Mouse (Mus musculus) cortical plate, adult 2 months (tissue): ENCODE measurements at regions not wholly inside any gene's neighbourhood (a gene's known extent, or its start where the extent isn't known, plus 50 kb on each side); places are given as distances from the start of the nearest gene placed in this dataset.
"Not testable (repeated sequence)": the region's sequence is repeated elsewhere in the genome, so short reads cannot be mapped to it uniquely, and the experiment has no call there.

Experiments used
- H3K27ac ChIP-seq: fragments of 200-500 bp; 2 replicates; pipeline ENCODE4 v1.5.1; 2012; ENCODE audit warnings: low read length, control low read depth, inconsistent platforms; ENCODE audit not compliant: insufficient read depth
- H3K4me1 ChIP-seq: fragments of 200-500 bp; 2 replicates; pipeline ENCODE4 v1.6.1; 2011; ENCODE audit warnings: low read length; ENCODE audit not compliant: control insufficient read depth, insufficient read depth
- H3K4me3 ChIP-seq: fragments of 200-500 bp; 2 replicates; pipeline ENCODE4 v1.5.1; 2011; ENCODE audit warnings: mild to moderate bottlenecking, low read length, control low read depth; ENCODE audit not compliant: insufficient read depth
- CTCF ChIP-seq: fragments of 200-500 bp; IDR thresholded peaks from 2 replicates; pipeline ENCODE4 v1.5.1; 2011; ENCODE audit warnings: mild to moderate bottlenecking, control low read depth, low read length; ENCODE audit not compliant: insufficient read depth; ENCODE audit errors: extremely low read depth
- POLR2A ChIP-seq: fragments of 200-500 bp; IDR thresholded peaks from 2 replicates; pipeline ENCODE4 v1.6.1; 2011; ENCODE audit warnings: mild to moderate bottlenecking, low read length, control low read depth; ENCODE audit not compliant: insufficient read depth; ENCODE audit errors: extremely low read depth

- H3K27ac ChIP-seq, H3K4me3 ChIP-seq: not testable (repeated sequence)
These were observed 124.7 kb upstream of the Fgf14 start for GRCm38 (mm10) chr14:124801589-124801988.

DNA sequence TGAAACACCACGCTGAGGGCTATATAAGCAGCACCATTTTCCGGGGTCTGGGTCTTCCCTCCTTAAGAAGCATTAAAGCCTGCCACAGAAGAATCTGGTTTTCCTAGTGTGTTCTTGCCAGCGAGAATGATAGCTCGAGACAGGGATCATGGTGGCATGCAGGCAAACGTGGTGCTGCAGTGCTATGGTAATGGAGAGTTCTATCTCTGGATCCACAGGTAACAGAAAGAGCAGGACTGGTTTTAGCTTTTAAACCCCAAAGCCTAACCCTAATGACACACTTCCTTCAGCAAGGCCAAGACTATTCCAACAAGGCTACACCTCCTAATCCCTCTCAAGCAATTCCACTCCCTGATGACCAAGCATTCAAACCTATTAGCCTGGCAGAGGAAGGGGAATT, 123.5 kb upstream of the Fgf14 start:
- H3K4me1 ChIP-seq, result no peaks in the 10 kb centered on the region
- TF ChIP-seq CTCF (no peak), POLR2A (no peak)
- H3K4me3 ChIP-seq, result no peak overlapping the region
- H3K27ac ChIP-seq, result no peak overlapping the region

More at GRCm38 (mm10) chr14:124801589-124801988, 124.7 kb upstream of the Fgf14 start:
- H3K4me1 ChIP-seq, result not testable (repeated sequence)

DNA sequence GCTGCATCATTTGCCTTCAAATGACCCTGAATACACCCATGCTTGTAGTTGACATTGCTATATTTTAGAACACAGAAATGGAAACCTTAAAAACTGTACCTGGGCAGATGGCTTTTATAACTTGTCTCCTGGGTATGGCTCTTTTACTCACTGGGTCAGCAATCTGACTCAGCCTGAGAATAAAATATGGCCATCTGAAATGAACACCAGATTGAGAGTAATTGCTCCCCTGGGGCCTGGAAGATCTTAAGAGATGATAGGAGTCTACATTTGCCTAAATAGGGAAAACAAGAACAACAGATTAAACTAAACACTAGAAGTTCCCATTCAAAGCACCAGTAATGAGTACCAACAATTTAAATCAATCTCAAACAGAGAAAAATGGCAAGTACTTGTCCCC, 98.5 kb upstream of the Fgf14 start:
- Histone ChIP-seq H3K4me3 (no peak overlapping the region), H3K4me1 (no peaks in the 10 kb centered on the region), H3K27ac (no peak overlapping the region)
- TF ChIP-seq POLR2A, result no peak
- TF ChIP-seq CTCF, result no peak

- Histone ChIP-seq H3K4me1 (no peaks in the 10 kb centered on the region), H3K27ac (no peak overlapping the region), H3K4me3 (no peak overlapping the region)
- TF ChIP-seq CTCF, result no peak
- TF ChIP-seq POLR2A, result no peak
These were observed 91.1 kb upstream of the Fgf14 start for GRCm38 (mm10) chr14:124767996-124768395.

GRCm38 (mm10) chr14:124767234-124767633, 90.3 kb upstream of the Fgf14 start:
- no peaks in the 10 kb centered on the region for H3K4me1 ChIP-seq
- H3K4me3 ChIP-seq, result no peak overlapping the region
- no peak overlapping the region for H3K27ac ChIP-seq
- TF ChIP-seq CTCF, result no peak

- Histone ChIP-seq H3K27ac (no peak overlapping the region), H3K4me1 (no peaks in the 10 kb centered on the region), H3K4me3 (no peak overlapping the region)
- TF ChIP-seq POLR2A (no peak), CTCF (peak; percentile 66)
These were observed 65.6 kb upstream of the Fgf14 start for GRCm38 (mm10) chr14:124742491-124742890.
